Mouse (Mus musculus) kidney, adult 2 months (tissue): ENCODE measurements around the gene Pptc7. TPM values are rescaled to one million over a fixed set of nuclear protein-coding genes. Genes with fewer than 3 reads are reported as not detected.

ENCODE experiments used
- DNase-seq: peaks from one replicate; pipeline ENCODE4 v3.0.0; 2021
- H3K27ac ChIP-seq: fragments of 200-500 bp; 2 replicates; pipeline ENCODE4 v1.5.1; 2012; ENCODE audit warnings: low read depth, low read length, control low read depth, inconsistent platforms; ENCODE audit not compliant: insufficient read depth
- H3K27me3 ChIP-seq: fragments of 200-500 bp; replicated peaks from 2 replicates; pipeline ENCODE4 v1.6.1; 2012; ENCODE audit warnings: mild to moderate bottlenecking, moderate library complexity, low read length, inconsistent platforms; ENCODE audit not compliant: control insufficient read depth, insufficient read depth
- H3K36me3 ChIP-seq: fragments of 200-500 bp; 2 replicates; pipeline ENCODE4 v1.6.1; 2012; ENCODE audit warnings: mild to moderate bottlenecking, moderate library complexity, low read length, inconsistent platforms; ENCODE audit not compliant: control insufficient read depth, insufficient read depth
- H3K4me1 ChIP-seq: fragments of 200-500 bp; 2 replicates; pipeline ENCODE4 v1.6.1; 2011; ENCODE audit warnings: low read length; ENCODE audit not compliant: control insufficient read depth, insufficient read depth
- H3K4me3 ChIP-seq: fragments of 200-500 bp; 2 replicates; pipeline ENCODE4 v1.5.1; 2011; ENCODE audit warnings: mild to moderate bottlenecking, low read depth, low read length, control low read depth; ENCODE audit not compliant: insufficient read depth
- CTCF ChIP-seq: fragments of 200-500 bp; conservative IDR thresholded peaks from 2 replicates; pipeline ENCODE4 v1.5.1; 2011; ENCODE audit warnings: low read depth, mild to moderate bottlenecking, control low read depth, low read length, moderate library complexity, mixed read lengths; ENCODE audit not compliant: insufficient read depth, insufficient read length
- POLR2A ChIP-seq: fragments of 200-500 bp; IDR thresholded peaks from one replicate; pipeline ENCODE4 v1.6.1; 2011; ENCODE audit warnings: low read depth, low read length, control low read depth
- WGBS: fragments of 180-500 bp; shearing (Covaris S2); methylation state at CpG from one replicate; pipeline ENCODE4 v1.1.7; 2018; 5-methylcytosine and 5-hydroxymethylcytosine counted together
- polyA plus RNA-seq: library from polyadenylated mRNA; depleted of rRNA; stranded (reverse); fragments of >200 nt; gene quantifications from 2 replicates; pipeline ENCODE4 v1.2.3, GENCODE M21; 2012; rRNA removed

The Pptc7 gene
- polyA plus RNA-seq, result 28.8 and 31.7 TPM in 2 replicates

GRCm38 (mm10) chr5:122284183-122285028 lies at the start of gene Pptc7:
TSS of gene Pptc7 (plus strand) at chr5:122284365.
- H3K27ac ChIP-seq, result peak within 1 kb of the TSS; percentile 96
- WGBS, result under 1% methylated on average over 111 of the region's 114 CpGs
- peak within 1 kb of the TSS; percentile 97 for H3K4me3 ChIP-seq
- DNase-seq, result peak; percentile 95
- TF ChIP-seq CTCF (no peak), POLR2A (no peak)
- peaks cover 31% of the 10 kb centered on the region for H3K4me1 ChIP-seq
- no peaks in the 10 kb centered on the region for H3K27me3 ChIP-seq
- H3K36me3 ChIP-seq, result no peaks in the 10 kb centered on the region

DNA sequence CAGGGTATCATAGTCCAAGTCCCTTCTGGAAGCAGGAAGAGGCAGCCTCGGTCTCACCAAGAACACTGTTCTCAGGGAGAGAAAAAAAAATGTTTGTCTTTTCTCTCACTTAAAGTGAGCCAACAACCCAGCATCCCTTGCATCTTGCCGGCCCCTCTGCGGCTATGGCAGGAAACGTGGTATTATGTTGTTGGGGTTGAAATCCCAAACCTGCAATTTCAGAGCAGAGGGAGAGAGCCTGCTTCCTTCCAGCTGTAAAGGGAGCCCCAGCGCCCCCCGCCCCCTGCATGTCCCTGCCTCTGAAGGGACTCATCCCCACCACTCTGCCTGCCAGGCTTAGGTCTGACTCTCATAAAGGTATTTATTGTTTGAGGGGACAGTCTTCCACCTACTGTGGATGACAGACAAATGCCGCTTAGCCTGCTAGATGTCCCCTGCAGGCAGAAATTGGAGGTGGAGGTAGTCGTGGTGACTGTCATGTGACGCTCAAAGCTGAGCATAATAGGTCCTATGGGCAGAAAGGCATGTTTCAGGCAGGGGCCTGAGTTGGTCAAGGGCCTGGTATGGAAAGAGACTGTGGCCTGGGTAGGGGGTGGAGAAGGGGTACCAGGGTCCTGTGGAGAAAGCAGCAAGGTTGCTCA lies 48.8 kb upstream of the Pptc7 start:
- Histone ChIP-seq H3K27ac (no peak overlapping the region), H3K4me3 (no peak overlapping the region), H3K4me1 (peaks cover 1% of the 10 kb centered on the region; the same call in 1 of the 2 replicates), H3K27me3 (no peaks in the 10 kb centered on the region), H3K36me3 (no peaks in the 10 kb centered on the region)
- 49% methylated on average over 9 of the region's 9 CpGs for WGBS
- TF ChIP-seq CTCF, result no peak
- no peak for TF ChIP-seq POLR2A
- no peak for DNase-seq

DNA sequence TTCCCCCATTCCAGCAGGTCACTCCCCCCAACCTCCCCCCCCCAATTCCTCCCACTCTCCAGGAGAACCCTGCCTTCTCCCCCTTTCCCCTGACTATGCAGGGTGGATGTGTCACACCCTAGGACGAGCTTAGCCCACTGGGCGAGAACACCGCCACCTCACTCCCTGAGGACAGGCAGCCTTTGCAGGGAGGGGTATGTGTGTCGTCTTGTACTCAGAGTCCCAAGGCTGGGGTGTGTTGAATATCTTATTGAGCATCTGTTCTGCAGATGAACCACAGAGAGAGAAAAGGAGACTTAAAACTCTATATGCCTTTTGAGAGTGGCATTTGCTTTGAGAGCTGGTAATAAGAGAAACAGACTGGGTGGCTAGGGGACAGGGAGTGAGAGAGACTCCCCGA lies 47.0 kb upstream of the Pptc7 start:
- TF ChIP-seq CTCF (no peak), POLR2A (no peak)
- 73% methylated on average over 5 of the region's 5 CpGs for WGBS
- no peak for DNase-seq
- no peaks in the 10 kb centered on the region for H3K27me3 ChIP-seq
- H3K27ac ChIP-seq, result no peak overlapping the region
- no peaks in the 10 kb centered on the region; the same call in 1 of the 2 replicates for H3K36me3 ChIP-seq
- H3K4me1 ChIP-seq, result peaks cover 3% of the 10 kb centered on the region; the same call in 1 of the 2 replicates
- H3K4me3 ChIP-seq, result no peak overlapping the region

DNA sequence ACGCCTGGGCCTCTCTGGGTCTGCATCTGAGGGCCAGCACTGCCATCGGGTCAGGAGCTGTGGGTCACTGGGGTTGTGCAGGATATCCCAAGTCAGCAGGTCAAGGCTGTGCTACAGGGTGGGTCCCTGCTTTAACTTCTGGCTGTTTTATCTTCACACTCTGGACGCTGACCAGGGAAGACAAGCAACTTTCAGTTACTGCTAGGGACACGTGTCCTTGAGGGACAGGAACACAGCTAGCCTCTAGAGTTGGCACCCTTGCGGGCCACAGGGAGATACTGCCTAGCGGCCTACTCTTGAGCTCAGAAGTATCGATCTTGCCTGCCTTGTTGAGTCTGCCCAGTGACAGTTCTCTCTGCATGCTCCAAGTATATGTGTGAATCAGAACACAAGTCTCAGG lies 44.5 kb upstream of the Pptc7 start:
- no peak for DNase-seq
- peaks cover 3% of the 10 kb centered on the region; the same call in 1 of the 2 replicates for H3K4me1 ChIP-seq
- H3K27ac ChIP-seq, result no peak overlapping the region
- H3K36me3 ChIP-seq, result no peaks in the 10 kb centered on the region; the same call in 1 of the 2 replicates
- no peak for TF ChIP-seq CTCF
- no peak overlapping the region for H3K4me3 ChIP-seq
- 75% methylated on average over 7 of the region's 7 CpGs for WGBS
- H3K27me3 ChIP-seq, result no peaks in the 10 kb centered on the region

GRCm38 (mm10) chr5:122240521-122240920 lies 43.6 kb upstream of the Pptc7 start:
- Histone ChIP-seq H3K36me3 (no peaks in the 10 kb centered on the region; the same call in 1 of the 2 replicates), H3K4me3 (no peak overlapping the region), H3K27me3 (no peaks in the 10 kb centered on the region), H3K4me1 (peaks cover 3% of the 10 kb centered on the region; the same call in 1 of the 2 replicates), H3K27ac (no peak overlapping the region)
- peak; percentile 85 for DNase-seq
- 64% methylated on average over 11 of the region's 11 CpGs for WGBS
- no peak for TF ChIP-seq CTCF
- no peak for TF ChIP-seq POLR2A

DNA sequence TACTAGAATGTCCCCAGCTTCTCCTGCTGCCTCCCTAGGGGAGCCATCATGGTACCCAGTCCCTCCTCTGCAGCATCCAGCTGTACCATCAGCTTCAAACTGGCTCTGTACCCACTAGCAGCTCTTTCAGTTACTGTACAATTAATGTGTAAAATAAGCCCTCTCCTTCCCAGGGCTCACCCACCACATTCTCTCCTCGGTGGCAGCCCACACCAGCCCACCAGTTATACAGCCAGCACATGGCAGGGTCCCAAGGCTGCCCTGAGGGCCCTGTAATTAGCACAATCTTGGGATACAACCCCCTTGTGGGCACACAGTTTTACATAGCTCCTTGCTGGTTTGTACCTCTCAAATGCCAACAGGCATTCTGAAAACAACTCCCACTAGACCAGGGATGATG lies 43.2 kb upstream of the Pptc7 start:
- Histone ChIP-seq H3K27me3 (no peaks in the 10 kb centered on the region), H3K27ac (no peak overlapping the region), H3K4me3 (no peak overlapping the region), H3K4me1 (peaks cover 3% of the 10 kb centered on the region; the same call in 1 of the 2 replicates), H3K36me3 (no peaks in the 10 kb centered on the region; the same call in 1 of the 2 replicates)
- no peak for DNase-seq
- WGBS, result 42% methylated on average over 1 of the region's 1 CpGs
- TF ChIP-seq POLR2A, result no peak
- TF ChIP-seq CTCF, result no peak
